Mouse (Mus musculus): ENCODE data around the gene Stk10. TPM values are rescaled to one million over a fixed set of nuclear protein-coding genes. Genes with fewer than 3 reads are reported as not detected.

The Stk10 gene
- total and polyA plus RNA-seq, 3 experiments, result 31.0 to 52.1 (median 36.0) TPM

DNA sequence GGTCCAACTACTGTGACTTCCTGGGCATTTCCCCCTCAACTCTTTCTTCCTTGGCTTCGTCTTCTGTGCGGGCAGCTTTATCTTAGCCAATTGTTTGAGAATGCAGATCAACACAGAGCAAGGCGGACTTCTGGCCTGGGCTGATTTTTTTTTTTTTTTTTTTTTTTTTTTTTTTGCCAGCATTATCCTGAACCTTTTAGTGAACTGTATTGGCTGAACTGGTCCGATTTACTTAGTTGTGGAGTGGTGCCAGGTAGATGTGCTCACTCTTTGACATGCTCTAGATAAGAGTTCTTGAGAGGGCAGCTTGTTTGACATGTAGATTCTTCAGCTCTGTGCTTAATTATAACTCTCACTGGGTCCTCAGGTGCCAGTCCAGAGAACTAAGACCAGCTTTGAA lies 103.2 kb downstream of the Stk10 start:
- Histone ChIP-seq H3K4me1 (ENCODE audit: insufficient read depth, low read depth, low read length) (peaks cover 40% of the 10 kb centered on the region), H3K4me3 (ENCODE audit: low read depth, low read length) (no peak overlapping the region), H3K27me3 (ENCODE audit: insufficient read depth, low read length) (no peaks in the 10 kb centered on the region), H3K9me3 (replicated peaks) (no peaks in the 10 kb centered on the region), H3K36me3 (replicated peaks) (peaks cover 11% of the 10 kb centered on the region)
- DNase-seq (ENCODE audit: low spot score) (no peak), ATAC-seq (ENCODE audit: extremely low read depth, insufficient number of reproducible peaks, low FRiP score, poor library complexity, severe bottlenecking) (no peak)
- TF ChIP-seq GATA2 (IDR thresholded peaks at IDR 0.05; ENCODE audit: borderline replicate concordance, low read depth, low read length), result no peak
- TF ChIP-seq GATA1 (IDR thresholded peaks at IDR 0.05; ENCODE audit: borderline replicate concordance, low read length), result no peak

DNA sequence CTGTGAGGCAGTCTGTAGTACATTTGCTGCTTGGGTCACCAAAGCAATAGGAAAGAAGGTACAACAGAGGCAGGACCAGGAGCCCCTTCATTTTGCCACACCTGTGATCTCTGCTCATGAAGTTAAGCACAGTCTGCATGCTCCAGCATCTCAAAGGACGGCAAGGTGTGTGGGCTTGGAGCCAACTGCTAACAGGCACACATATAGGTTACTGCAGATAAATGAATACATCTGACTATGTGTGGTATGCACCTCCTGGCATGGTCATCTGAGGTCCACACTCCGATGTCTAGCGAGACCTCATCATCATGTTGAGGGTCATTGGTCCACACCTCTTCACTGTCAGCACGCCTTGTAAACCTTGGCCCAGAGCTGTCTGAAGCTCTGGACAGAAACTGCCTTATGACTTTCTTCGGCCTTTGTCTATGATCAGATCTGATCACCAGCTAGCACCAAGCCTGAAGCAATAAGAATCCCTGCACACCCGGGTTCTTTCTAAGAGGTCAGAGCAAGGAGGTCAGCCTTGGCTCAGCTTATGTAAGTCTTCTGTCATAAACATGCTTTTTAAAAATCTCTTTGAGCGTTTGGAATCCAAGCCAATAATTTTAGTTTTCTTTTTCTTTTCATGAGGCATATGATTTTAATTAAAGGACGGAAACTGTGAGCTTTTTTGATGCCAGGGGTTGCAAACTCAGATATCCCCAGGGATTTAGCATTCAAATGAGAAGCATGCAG lies 105.6 kb downstream of the Stk10 start:
- Histone ChIP-seq H3K9me3 (replicated peaks) (no peaks in the 10 kb centered on the region), H3K4me1 (ENCODE audit: insufficient read depth, low read depth, low read length) (peaks cover 49% of the 10 kb centered on the region), H3K27me3 (ENCODE audit: insufficient read depth, low read length) (no peaks in the 10 kb centered on the region), H3K36me3 (replicated peaks) (peaks cover 11% of the 10 kb centered on the region), H3K4me3 (ENCODE audit: low read depth, low read length) (no peak overlapping the region)
- no peak for DNase-seq (ENCODE audit: low spot score)
- ATAC-seq (ENCODE audit: extremely low read depth, insufficient number of reproducible peaks, low FRiP score, poor library complexity, severe bottlenecking), result no peak
- TF ChIP-seq TAL1 (conservative IDR thresholded peaks at IDR 0.05; ENCODE audit: low read depth, low read length) (no peak), POLR2AphosphoS5 (IDR thresholded peaks at IDR 0.05; ENCODE audit: insufficient replicate concordance, low read depth, low read length) (no peak), CTCF (IDR thresholded peaks at IDR 0.05; ENCODE audit: low read depth, low read length) (no peak), GATA2 (IDR thresholded peaks at IDR 0.05; ENCODE audit: borderline replicate concordance, low read depth, low read length) (no peak)

DNA sequence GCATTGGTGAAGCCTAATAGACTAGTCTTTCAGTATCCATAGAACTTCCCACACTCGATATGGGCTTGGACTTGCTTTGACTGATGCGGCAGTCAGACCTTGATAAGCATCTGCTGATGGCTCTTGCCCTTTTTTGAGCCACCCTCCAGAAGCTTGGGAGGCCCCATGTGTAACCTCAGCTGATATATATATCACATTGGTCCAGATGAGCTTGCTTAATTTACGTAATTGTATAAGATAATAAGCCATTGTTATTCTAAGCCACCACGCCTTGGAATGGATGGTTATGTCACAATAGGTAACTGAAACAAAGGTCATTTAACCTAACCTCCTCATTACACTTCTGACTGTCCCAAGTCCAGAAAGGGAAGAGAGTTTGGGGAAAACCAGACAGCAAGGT lies 107.5 kb downstream of the Stk10 start:
- ATAC-seq (ENCODE audit: extremely low read depth, insufficient number of reproducible peaks, low FRiP score, poor library complexity, severe bottlenecking), result peak; percentile 55
- no peak for DNase-seq (ENCODE audit: low spot score)
- TF ChIP-seq TAL1 (conservative IDR thresholded peaks at IDR 0.05; ENCODE audit: low read depth, low read length) (no peak), GATA2 (IDR thresholded peaks at IDR 0.05; ENCODE audit: borderline replicate concordance, low read depth, low read length) (no peak), CTCF (IDR thresholded peaks at IDR 0.05; ENCODE audit: low read depth, low read length) (no peak), POLR2AphosphoS5 (IDR thresholded peaks at IDR 0.05; ENCODE audit: insufficient replicate concordance, low read depth, low read length) (no peak), GATA1 (IDR thresholded peaks at IDR 0.05; ENCODE audit: borderline replicate concordance, low read length) (no peak)

DNA sequence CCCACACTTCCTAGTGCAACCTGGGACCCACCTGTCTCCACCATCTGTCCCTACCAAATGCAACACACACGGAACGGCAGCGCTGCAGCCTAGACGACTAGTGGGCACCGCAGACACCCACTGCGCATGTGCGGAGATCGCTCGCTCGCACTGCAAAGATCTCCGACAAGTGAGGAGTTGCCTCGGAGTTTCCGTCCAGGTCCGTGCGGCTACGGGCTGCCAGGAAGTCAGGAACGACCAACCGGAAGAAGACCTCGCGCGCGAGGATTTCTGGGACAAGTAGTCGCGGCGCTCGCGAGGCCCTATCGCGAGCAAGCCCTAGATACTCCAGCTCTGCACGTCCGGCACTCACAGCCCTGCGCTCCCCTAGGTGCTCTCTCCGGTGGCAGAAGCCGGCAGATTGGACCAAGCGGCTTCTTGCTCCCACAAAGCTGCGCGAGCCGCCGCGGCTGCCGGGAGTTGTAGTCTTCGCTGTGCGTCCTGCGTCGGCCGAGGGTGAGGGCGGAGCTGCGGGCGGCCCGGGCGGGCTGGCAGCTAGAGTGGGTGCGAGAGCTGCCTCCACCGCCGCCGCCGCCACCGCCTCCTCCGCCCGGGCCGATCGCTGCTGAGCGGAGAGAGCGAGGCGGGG lies 109.3 kb downstream of the Stk10 start, which contains the start of gene Fbxw11:
TSS of gene Fbxw11 (plus strand) at position 476 of the 628 bp plus-strand sequence.
- Histone ChIP-seq H3K4me1 (ENCODE audit: insufficient read depth, low read depth, low read length) (peaks cover 42% of the 10 kb centered on the region), H3K36me3 (replicated peaks) (peaks cover 16% of the 10 kb centered on the region), H3K4me3 (ENCODE audit: low read depth, low read length) (peak within 1 kb of the TSS; percentile 88), H3K9me3 (replicated peaks) (no peaks in the 10 kb centered on the region), H3K27me3 (ENCODE audit: insufficient read depth, low read length) (no peaks in the 10 kb centered on the region)
- no peak for TF ChIP-seq GATA2 (IDR thresholded peaks at IDR 0.05; ENCODE audit: borderline replicate concordance, low read depth, low read length)
- no peak for TF ChIP-seq GATA1 (IDR thresholded peaks at IDR 0.05; ENCODE audit: borderline replicate concordance, low read length)
- no peak for TF ChIP-seq POLR2AphosphoS5 (IDR thresholded peaks at IDR 0.05; ENCODE audit: insufficient replicate concordance, low read depth, low read length)
- no peak for TF ChIP-seq TAL1 (conservative IDR thresholded peaks at IDR 0.05; ENCODE audit: low read depth, low read length)
- TF ChIP-seq CTCF (IDR thresholded peaks at IDR 0.05; ENCODE audit: low read depth, low read length), result no peak
- DNase-seq (ENCODE audit: low spot score), result peak; percentile 87
- ATAC-seq (ENCODE audit: extremely low read depth, insufficient number of reproducible peaks, low FRiP score, poor library complexity, severe bottlenecking), result peak; percentile 84

More for the DNA sequence above, 107.5 kb downstream of the Stk10 start:
- H3K27me3 ChIP-seq (ENCODE audit: insufficient read depth, low read length), result no peaks in the 10 kb centered on the region
- H3K4me1 ChIP-seq (ENCODE audit: insufficient read depth, low read depth, low read length), result peaks cover 39% of the 10 kb centered on the region
- no peak overlapping the region; the same call in 1 of the 2 replicates for H3K4me3 ChIP-seq (ENCODE audit: low read depth, low read length)
- H3K36me3 ChIP-seq (replicated peaks), result peaks cover 11% of the 10 kb centered on the region
- H3K9me3 ChIP-seq (replicated peaks), result no peaks in the 10 kb centered on the region

DNA sequence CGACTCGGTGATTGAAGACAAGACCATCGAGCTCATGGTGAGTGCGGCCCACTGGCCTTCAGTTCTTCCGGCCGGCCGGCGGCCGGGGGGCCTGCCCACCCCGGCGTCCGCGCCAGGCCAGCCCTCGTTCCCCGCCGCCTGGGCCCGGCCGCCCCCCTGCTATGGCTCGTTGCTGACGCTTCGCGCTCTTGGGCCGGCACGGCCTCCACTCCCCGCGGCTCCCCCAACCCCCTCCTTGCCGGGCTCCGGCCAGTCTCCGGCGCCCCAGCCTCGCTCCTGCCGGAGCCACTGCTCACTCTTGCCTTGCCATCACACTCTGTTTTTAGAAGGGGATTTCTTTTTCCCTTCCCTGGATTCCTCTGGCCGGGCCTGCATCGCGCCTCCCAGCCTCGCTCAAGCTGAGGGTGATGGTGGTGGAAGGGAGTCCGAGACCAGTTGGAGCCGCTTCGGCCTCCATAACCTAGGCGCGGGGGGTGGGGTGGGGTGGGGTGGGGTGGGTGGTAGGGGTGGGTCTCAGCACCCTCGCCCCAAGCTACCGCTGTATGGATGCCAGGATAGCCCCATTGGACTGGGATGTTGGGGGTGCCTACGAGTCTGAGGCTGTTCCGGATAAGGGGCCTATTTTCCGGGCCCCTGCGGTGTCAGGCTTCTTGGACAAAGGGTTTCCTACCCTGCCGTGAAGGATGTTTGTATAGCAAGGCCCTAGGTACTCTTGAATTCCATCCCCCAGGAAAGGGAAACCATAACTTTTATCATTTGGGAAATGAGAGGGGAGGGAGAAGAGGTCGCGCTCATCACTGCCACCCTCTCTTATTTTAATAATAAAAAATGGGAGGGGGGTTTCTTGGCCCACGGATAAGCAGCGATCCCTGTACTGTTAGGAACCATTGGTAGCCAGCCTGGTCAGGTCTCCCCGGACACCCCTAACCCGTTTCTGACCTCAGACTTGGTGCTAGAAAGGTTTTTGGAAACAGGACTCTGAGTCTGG lies 110.1 kb downstream of the Stk10 start:
- ATAC-seq (ENCODE audit: extremely low read depth, insufficient number of reproducible peaks, low FRiP score, poor library complexity, severe bottlenecking) (no peak), DNase-seq (ENCODE audit: low spot score) (peak; percentile 39)
- Histone ChIP-seq H3K4me3 (ENCODE audit: low read depth, low read length) (peak overlapping the region; percentile 88), H3K9me3 (replicated peaks) (no peaks in the 10 kb centered on the region), H3K36me3 (replicated peaks) (peaks cover 22% of the 10 kb centered on the region), H3K4me1 (ENCODE audit: insufficient read depth, low read depth, low read length) (peaks cover 45% of the 10 kb centered on the region), H3K27me3 (ENCODE audit: insufficient read depth, low read length) (no peaks in the 10 kb centered on the region)
- TF ChIP-seq CTCF (IDR thresholded peaks at IDR 0.05; ENCODE audit: low read depth, low read length) (no peak), TAL1 (conservative IDR thresholded peaks at IDR 0.05; ENCODE audit: low read depth, low read length) (no peak), GATA2 (IDR thresholded peaks at IDR 0.05; ENCODE audit: borderline replicate concordance, low read depth, low read length) (no peak), POLR2AphosphoS5 (IDR thresholded peaks at IDR 0.05; ENCODE audit: insufficient replicate concordance, low read depth, low read length) (no peak), GATA1 (IDR thresholded peaks at IDR 0.05; ENCODE audit: borderline replicate concordance, low read length) (no peak)

Data from G1E (cell line).